Mouse (Mus musculus): ENCODE measurements around the gene Rasgef1c. TPM values are rescaled to one million over a fixed set of nuclear protein-coding genes. Genes with fewer than 3 reads are reported as not detected.
A peak's percentile ranks its signal among the peaks of the same experiment; 100 is the strongest.

Gene Rasgef1c
- total RNA-seq, 2 experiments from 2014 or later: 4.0 to 4.7 TPM

DNA sequence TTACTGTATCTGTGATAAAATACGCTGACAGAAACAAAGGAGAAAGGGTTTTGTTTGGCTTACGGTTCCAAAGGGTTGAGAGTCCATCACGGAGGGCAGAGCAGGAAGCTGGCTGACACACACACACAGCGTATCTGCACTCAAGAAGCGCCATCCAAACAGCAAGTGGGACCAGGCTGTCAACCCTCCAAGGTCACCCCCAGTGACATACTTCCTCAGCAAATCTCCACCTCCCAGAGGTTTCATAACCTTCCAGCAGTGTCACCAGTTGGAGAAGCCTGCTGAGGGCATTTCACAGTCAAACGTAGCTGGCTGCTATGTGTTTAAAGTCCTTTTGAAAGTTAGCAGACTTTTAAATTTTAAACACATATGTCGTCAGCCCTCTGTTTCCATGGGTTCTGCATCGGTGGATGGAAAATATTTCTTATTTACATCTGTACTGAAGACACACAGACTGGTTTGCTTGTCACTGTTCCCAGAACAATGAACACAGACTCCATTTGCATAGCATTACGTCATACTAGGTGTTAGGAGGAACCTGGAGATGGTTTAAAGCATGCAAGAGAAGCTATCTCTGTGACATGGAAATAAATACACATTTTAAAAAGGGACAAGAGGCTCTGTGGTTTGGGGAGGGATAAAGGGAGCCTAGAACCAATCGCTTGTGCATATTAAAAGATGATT, 72.2 kb downstream of the Rasgef1c start:
- DNase-seq (ENCODE audit: low spot score in 2 of 2): no peak

- DNase-seq (ENCODE audit: low spot score in 2 of 2): no peak
Observed at GRCm38 (mm10) chr11:49974675-49975074, 73.0 kb downstream of the Rasgef1c start.

DNA sequence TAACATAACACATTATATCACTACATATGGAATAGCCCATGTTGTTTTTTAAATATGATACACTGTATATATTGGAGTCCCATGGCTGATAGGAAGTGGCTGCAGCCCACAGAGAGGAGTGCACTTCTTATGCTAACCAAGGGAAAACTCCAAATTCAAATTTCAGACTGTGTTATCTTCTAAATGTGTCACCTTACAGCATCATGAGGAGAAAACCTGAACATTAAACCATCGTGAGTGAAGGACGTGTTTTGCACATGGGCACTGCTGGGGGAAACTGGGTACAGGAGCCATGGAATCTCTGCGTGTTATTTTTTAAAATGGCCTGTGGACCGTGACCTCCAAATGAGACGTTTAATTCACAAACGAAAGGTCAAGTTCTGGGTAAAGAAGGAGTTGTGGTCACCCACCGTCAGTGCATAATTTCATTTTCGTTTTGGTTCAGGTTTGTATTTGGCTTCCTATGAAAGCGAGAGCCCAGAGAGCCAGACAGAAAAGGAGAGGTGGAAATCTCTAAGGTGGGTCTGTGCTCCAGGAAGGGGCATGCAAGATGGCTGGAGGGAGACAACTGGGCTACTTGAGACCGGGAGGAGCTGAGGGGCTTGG, 76.4 kb downstream of the Rasgef1c start:
- no peak for DNase-seq (ENCODE audit: low spot score in 2 of 2)

GRCm38 (mm10) chr11:49978935-49979334, 77.3 kb downstream of the Rasgef1c start:
- DNase-seq (ENCODE audit: low spot score in 2 of 2): no peak

DNA sequence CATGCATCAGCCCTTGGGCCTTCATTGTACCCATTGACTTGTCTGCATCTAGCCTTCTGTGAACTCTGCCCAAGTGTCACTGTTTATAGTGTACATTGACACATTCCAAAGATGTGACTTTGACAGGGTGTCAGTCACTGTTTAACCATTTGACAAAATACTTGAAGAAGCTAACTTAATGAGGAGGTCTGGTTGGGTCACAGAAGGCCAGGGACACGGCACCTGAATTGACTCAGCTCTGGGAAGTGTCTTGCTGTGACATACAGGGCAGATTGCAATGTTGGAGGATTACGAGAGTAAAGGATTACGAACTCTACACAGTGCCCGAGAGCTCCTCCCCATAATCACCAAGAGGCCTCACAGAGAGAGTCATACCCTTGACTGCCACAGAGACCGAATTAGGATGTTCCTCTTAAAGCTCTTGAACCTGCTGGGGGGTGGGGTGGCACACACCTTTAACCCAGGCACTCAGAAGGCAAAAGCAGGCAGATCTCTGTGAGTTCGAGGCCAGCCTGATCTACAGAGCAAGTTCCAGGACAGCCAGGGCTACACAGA, 79.1 kb downstream of the Rasgef1c start:
- no peak for DNase-seq (ENCODE audit: low spot score in 2 of 2)

- no peak for DNase-seq (ENCODE audit: low spot score in 2 of 2)
Observed at GRCm38 (mm10) chr11:49981321-49981963, 79.8 kb downstream of the Rasgef1c start.

- no peak for DNase-seq (ENCODE audit: low spot score in 2 of 2)
Observed at GRCm38 (mm10) chr11:49982094-49982493, 80.5 kb downstream of the Rasgef1c start.

GRCm38 (mm10) chr11:49982881-49983280, 81.2 kb downstream of the Rasgef1c start:
- DNase-seq (ENCODE audit: low spot score in 2 of 2): no peak

- no peak for DNase-seq (ENCODE audit: low spot score in 2 of 2)
Observed at GRCm38 (mm10) chr11:49983875-49984552, 82.4 kb downstream of the Rasgef1c start.

- no peak for DNase-seq (ENCODE audit: low spot score in 2 of 2)
Observed at GRCm38 (mm10) chr11:49985009-49985408, 83.4 kb downstream of the Rasgef1c start.

GRCm38 (mm10) chr11:49986277-49987036, 84.8 kb downstream of the Rasgef1c start:
- DNase-seq (ENCODE audit: low spot score in 2 of 2): peak; percentile 66 to 69

GRCm38 (mm10) chr11:49994536-49994935, 92.9 kb downstream of the Rasgef1c start:
- DNase-seq (ENCODE audit: low spot score in 2 of 2): no peak

DNA sequence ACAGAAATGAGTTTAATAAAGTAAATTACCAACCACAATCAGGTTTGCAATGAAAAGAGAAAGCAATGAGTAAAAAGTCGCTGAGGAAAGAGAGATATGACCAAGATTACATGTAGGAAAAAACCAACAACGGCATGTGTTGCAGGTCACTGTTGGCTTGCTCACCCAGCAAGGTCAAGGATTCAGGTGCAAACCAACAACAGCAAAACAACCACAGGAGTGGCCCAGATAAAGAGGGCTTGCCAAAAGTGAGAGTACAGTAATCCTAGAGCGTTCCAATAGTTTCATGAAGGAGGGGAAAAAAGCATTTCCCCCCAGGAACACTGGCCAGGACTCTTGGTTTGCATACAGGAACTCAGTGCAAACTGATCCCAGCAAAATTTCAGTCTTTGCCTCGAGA, 94.8 kb downstream of the Rasgef1c start:
- no peak for DNase-seq (ENCODE audit: low spot score in 2 of 2)

GRCm38 (mm10) chr11:49997321-49997720, 95.7 kb downstream of the Rasgef1c start:
- DNase-seq (ENCODE audit: low spot score in 2 of 2): no peak

DNA sequence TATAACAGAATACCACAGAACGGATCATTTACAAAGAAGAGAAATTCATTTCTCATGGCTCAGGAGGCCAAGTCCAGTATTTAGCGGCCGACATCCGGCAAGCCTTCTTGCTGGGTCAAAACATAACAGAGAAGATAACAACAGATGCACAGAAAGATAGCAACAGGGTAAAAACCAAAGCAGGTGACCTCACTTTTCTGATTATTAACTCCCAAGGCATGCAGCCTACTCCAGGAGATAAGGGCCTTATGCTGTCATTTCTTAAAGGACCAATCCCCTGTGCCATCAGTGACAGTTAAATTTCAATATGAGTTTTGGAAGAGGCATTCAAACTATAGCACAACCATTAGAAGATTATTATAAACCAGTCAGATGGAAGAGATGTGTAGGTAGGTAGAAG, 101.2 kb downstream of the Rasgef1c start:
- no peak for DNase-seq (ENCODE audit: low spot score in 2 of 2)

DNA sequence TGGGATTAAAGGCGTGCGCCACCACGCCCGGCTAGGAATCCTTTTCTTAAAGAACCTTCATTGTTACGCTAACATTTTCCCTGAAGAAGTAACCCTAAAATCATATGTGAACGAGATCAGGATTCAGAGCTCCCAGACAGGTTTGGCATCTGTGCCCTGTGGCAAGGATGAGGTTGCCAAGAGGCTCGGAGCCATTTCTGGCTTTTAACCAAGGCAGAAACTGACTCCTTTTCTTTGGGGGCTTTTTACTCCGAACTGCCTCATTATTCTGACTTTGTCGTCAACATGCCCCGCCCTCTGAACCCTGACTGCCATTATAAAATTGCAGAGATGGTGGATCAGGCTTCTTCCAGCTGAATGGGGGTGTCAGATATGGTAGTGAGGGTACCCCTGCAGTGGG, 106.1 kb downstream of the Rasgef1c start:
- DNase-seq (ENCODE audit: low spot score in 2 of 2): no peak

GRCm38 (mm10) chr11:50008231-50008630, 106.6 kb downstream of the Rasgef1c start:
- no peak for DNase-seq (ENCODE audit: low spot score in 2 of 2)

- no peak for DNase-seq (ENCODE audit: low spot score in 2 of 2)
Observed at GRCm38 (mm10) chr11:50013016-50013415, 111.4 kb downstream of the Rasgef1c start.

- no peak for DNase-seq (ENCODE audit: low spot score in 2 of 2)
Observed at GRCm38 (mm10) chr11:50016503-50016902, 114.9 kb downstream of the Rasgef1c start.

DNA sequence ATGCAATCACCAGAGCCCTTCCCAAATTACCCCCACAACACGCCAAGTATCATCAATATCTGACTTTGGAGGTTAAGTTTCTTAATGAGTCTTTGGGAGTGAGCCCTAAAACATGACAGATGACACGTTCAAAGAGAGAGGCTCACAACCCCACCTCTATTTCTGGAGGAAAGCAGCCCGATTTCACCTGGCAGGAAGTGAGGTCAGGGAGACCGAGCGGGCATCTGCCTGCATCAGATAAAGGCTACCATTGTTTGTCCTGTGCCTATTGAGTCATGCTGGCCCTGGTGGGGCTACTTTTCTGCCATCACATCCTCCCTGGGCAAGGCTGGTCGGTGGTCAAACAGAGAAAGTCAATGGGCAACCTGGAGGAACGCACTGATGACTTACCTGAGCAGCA, 115.9 kb downstream of the Rasgef1c start:
- no peak for DNase-seq (ENCODE audit: low spot score in 2 of 2)

- no peak for DNase-seq (ENCODE audit: low spot score in 2 of 2)
Observed at GRCm38 (mm10) chr11:50018848-50019247, 117.2 kb downstream of the Rasgef1c start.
